Mouse (Mus musculus) hindbrain, embryonic 13.5 days (tissue): ENCODE data around the gene Fkbp14. TPM values are rescaled to one million over a fixed set of nuclear protein-coding genes. Genes with fewer than 3 reads are reported as not detected.

Experiments
- ATAC-seq: fragments of 200-750 bp; cut with Nextera tagmentation; 2 replicates; pipeline ENCODE4 v1.8.0; 2017; ENCODE audit warnings: moderate TSS enrichment; ENCODE audit not compliant: low FRiP score
- H3K27ac ChIP-seq: fragments of 300-500 bp; sonication (generic); 2 replicates; pipeline ENCODE4 v1.5.1; 2015; ENCODE audit warnings: inconsistent platforms, mild to moderate bottlenecking, moderate library complexity
- H3K27me3 ChIP-seq: fragments of 300-500 bp; sonication (generic); 2 replicates; pipeline ENCODE4 v1.6.1; 2015; ENCODE audit warnings: mild to moderate bottlenecking, inconsistent platforms
- H3K36me3 ChIP-seq: fragments of 300-500 bp; sonication (generic); 2 replicates; pipeline ENCODE4 v1.6.1; 2015; ENCODE audit warnings: mild to moderate bottlenecking, inconsistent platforms
- H3K4me1 ChIP-seq: fragments of 300-500 bp; sonication (generic); replicated peaks from 2 replicates; pipeline ENCODE4 v1.6.1; 2015; ENCODE audit warnings: inconsistent platforms
- H3K4me2 ChIP-seq: fragments of 300-500 bp; sonication (generic); 2 replicates; pipeline ENCODE4 v1.6.1; 2015; ENCODE audit warnings: inconsistent platforms, mild to moderate bottlenecking, moderate library complexity
- H3K4me3 ChIP-seq: fragments of 300-500 bp; sonication (generic); 2 replicates; pipeline ENCODE4 v1.5.1; 2015; ENCODE audit warnings: mild to moderate bottlenecking, inconsistent platforms
- H3K9ac ChIP-seq: fragments of 300-500 bp; sonication (generic); 2 replicates; pipeline ENCODE4 v1.6.1; 2015; ENCODE audit warnings: mild to moderate bottlenecking, inconsistent platforms
- H3K9me3 ChIP-seq: fragments of 300-500 bp; sonication (generic); 2 replicates; pipeline ENCODE4 v1.6.1; 2016; ENCODE audit warnings: inconsistent platforms
- whole genome bisulfite sequencing: fragments of 180-500 bp; shearing (Covaris S2); methylation state at CpG from one replicate; pipeline ENCODE4 v1.1.7; 2015; 5-methylcytosine and 5-hydroxymethylcytosine counted together
- polyA plus RNA-seq: library from polyadenylated mRNA; unstranded; fragments of >200 nt; fragmentation: Nextera tagmentation; extraction: Ambion mirVana; gene quantifications from 2 replicates; pipeline ENCODE4 v1.2.1, GENCODE M21; 2015

The Fkbp14 gene
- polyA plus RNA-seq, 1 experiment from 2014 or later: 10.6 TPM

- Histone ChIP-seq H3K36me3 (peaks cover 14% of the 10 kb centered on the region), H3K27me3 (no peaks in the 10 kb centered on the region), H3K9ac (no peak overlapping the region), H3K4me1 (peaks cover 32% of the 10 kb centered on the region), H3K4me2 (no peak overlapping the region), H3K4me3 (no peak overlapping the region), H3K9me3 (no peaks in the 10 kb centered on the region), H3K27ac (no peak overlapping the region; the same call in 1 of the 2 replicates)
- ATAC-seq: peak; percentile 24; the same call in 1 of the 2 replicates
- WGBS: 6% methylated on average over 3 of the region's 3 CpGs
These were observed 58.3 kb downstream of the Fkbp14 start for GRCm38 (mm10) chr6:54538773-54539173.

GRCm38 (mm10) chr6:54537053-54537452 is 60.1 kb downstream of the Fkbp14 start:
- Histone ChIP-seq H3K36me3 (peaks cover 4% of the 10 kb centered on the region; the same call in 1 of the 2 replicates), H3K27ac (no peak overlapping the region), H3K27me3 (no peaks in the 10 kb centered on the region), H3K9me3 (no peaks in the 10 kb centered on the region), H3K4me2 (no peak overlapping the region), H3K4me3 (no peak overlapping the region), H3K9ac (no peak overlapping the region), H3K4me1 (peaks cover 32% of the 10 kb centered on the region)
- ATAC-seq: no peak
- WGBS: 85% methylated on average over 7 of the region's 7 CpGs

- H3K36me3 ChIP-seq: peaks cover 4% of the 10 kb centered on the region; the same call in 1 of the 2 replicates
- H3K9ac ChIP-seq: no peak overlapping the region
- H3K9me3 ChIP-seq: no peaks in the 10 kb centered on the region
- H3K4me1 ChIP-seq: peaks cover 40% of the 10 kb centered on the region
- WGBS: 90% methylated on average over 4 of the region's 4 CpGs
- no peak overlapping the region for H3K4me2 ChIP-seq
- no peak for ATAC-seq
- H3K27ac ChIP-seq: no peak overlapping the region
- no peak overlapping the region for H3K4me3 ChIP-seq
- no peaks in the 10 kb centered on the region for H3K27me3 ChIP-seq
These were observed 61.6 kb downstream of the Fkbp14 start for GRCm38 (mm10) chr6:54535485-54535884.

GRCm38 (mm10) chr6:54531048-54531481 is 66.0 kb downstream of the Fkbp14 start:
- 52% methylated on average over 8 of the region's 8 CpGs for whole genome bisulfite sequencing
- H3K36me3 ChIP-seq: peaks cover 26% of the 10 kb centered on the region
- peak; percentile 54; the same call in 1 of the 2 replicates for ATAC-seq
- H3K9ac ChIP-seq: no peak overlapping the region
- no peaks in the 10 kb centered on the region for H3K9me3 ChIP-seq
- peak overlapping the region; percentile 40 for H3K27ac ChIP-seq
- no peak overlapping the region for H3K4me2 ChIP-seq
- no peak overlapping the region for H3K4me3 ChIP-seq
- peaks cover 16% of the 10 kb centered on the region for H3K4me1 ChIP-seq
- no peaks in the 10 kb centered on the region for H3K27me3 ChIP-seq

GRCm38 (mm10) chr6:54530182-54530581 is 66.9 kb downstream of the Fkbp14 start:
- no peak overlapping the region for H3K27ac ChIP-seq
- peaks cover 30% of the 10 kb centered on the region for H3K36me3 ChIP-seq
- WGBS: 91% methylated on average over 2 of the region's 2 CpGs
- peaks cover 11% of the 10 kb centered on the region for H3K4me1 ChIP-seq
- H3K27me3 ChIP-seq: no peaks in the 10 kb centered on the region
- no peak overlapping the region for H3K9ac ChIP-seq
- no peak overlapping the region for H3K4me3 ChIP-seq
- no peaks in the 10 kb centered on the region for H3K9me3 ChIP-seq
- no peak overlapping the region for H3K4me2 ChIP-seq
- ATAC-seq: no peak

- Histone ChIP-seq H3K36me3 (peaks cover 37% of the 10 kb centered on the region), H3K4me2 (no peak overlapping the region), H3K27me3 (no peaks in the 10 kb centered on the region), H3K27ac (no peak overlapping the region), H3K4me3 (no peak overlapping the region), H3K9ac (no peak overlapping the region), H3K9me3 (no peaks in the 10 kb centered on the region), H3K4me1 (peaks cover 11% of the 10 kb centered on the region)
- WGBS: 89% methylated on average over 8 of the region's 8 CpGs
- no peak for ATAC-seq
These were observed 68.4 kb downstream of the Fkbp14 start for GRCm38 (mm10) chr6:54528666-54529065.

Other genes starting within 250 kb of the Fkbp14 start
- gene Wipf3, start 167.7 kb downstream of the Fkbp14 start, polyA plus RNA-seq: 3.2 and 3.5 TPM in 2 replicates
- gene Scrn1, start 30.8 kb downstream of the Fkbp14 start, polyA plus RNA-seq: 87.1 and 91.6 TPM in 2 replicates
- 8.8 and 9.2 TPM in 2 replicates for gene Plekha8, start 2.2 kb downstream of the Fkbp14 start, polyA plus RNA-seq
- gene Mturn, start 84.3 kb upstream of the Fkbp14 start, polyA plus RNA-seq: 71.0 and 75.9 TPM in 2 replicates
- gene Znrf2, start 219.6 kb upstream of the Fkbp14 start, polyA plus RNA-seq: 5.6 and 5.9 TPM in 2 replicates